Mouse (Mus musculus) urinary bladder, adult 2 months (tissue): Measurements from ENCODE around the gene Dtd1. TPM values are rescaled to one million over a fixed set of nuclear protein-coding genes. Genes with fewer than 3 reads are reported as not detected.
"Not testable (repeated sequence)": the region's sequence is repeated elsewhere in the genome, so short reads cannot be mapped to it uniquely, and the experiment has no call there.

Experiments
- DNase-seq: peaks from one replicate; pipeline ENCODE4 v3.0.0; 2022; ENCODE audit warnings: low spot score
- polyA plus RNA-seq: library from polyadenylated mRNA; depleted of rRNA; stranded (reverse); fragments of >200 nt; gene quantifications from 2 replicates; pipeline ENCODE4 v1.2.3, GENCODE M21; 2012; rRNA removed

Gene Dtd1
- polyA plus RNA-seq: 21.6 and 24.7 TPM in 2 replicates

- peak; percentile 79 for DNase-seq
Observed at GRCm38 (mm10) chr2:144599831-144600687, at the start of gene Dtd1. Dtd1 (plus strand) TSS chr2:144599897.

GRCm38 (mm10) chr2:144550529-144550928, 49.2 kb upstream of the Dtd1 start, which contains the start of gene Rbbp9:
Rbbp9 (minus strand) TSS chr2:144550869.
- peak; percentile 47 for DNase-seq

- no peak for DNase-seq
Observed at GRCm38 (mm10) chr2:144553905-144554304, 45.8 kb upstream of the Dtd1 start.

- no peak for DNase-seq
Observed at GRCm38 (mm10) chr2:144555286-144555819, 44.3 kb upstream of the Dtd1 start.

- peak; percentile 85 for DNase-seq
Observed at GRCm38 (mm10) chr2:144555820-144556552, 43.7 kb upstream of the Dtd1 start, which contains the start of gene Sec23b. Sec23b (plus strand) TSS chr2:144556229.

- no peak for DNase-seq
Observed at GRCm38 (mm10) chr2:144588723-144589122, 11.0 kb upstream of the Dtd1 start.

- DNase-seq: not testable (repeated sequence)
Observed at GRCm38 (mm10) chr2:144593036-144593435, 6.7 kb upstream of the Dtd1 start.

GRCm38 (mm10) chr2:144593951-144594651, 5.6 kb upstream of the Dtd1 start, which contains the start of gene Smim26:
Smim26 (plus strand) TSS chr2:144594054.
- DNase-seq: peak; percentile 48

- no peak for DNase-seq
Observed at GRCm38 (mm10) chr2:144598006-144598405, 1.7 kb upstream of the Dtd1 start.

- DNase-seq: no peak
Observed at GRCm38 (mm10) chr2:144601576-144601975, 1.9 kb downstream of the Dtd1 start.

- DNase-seq: no peak
Observed at GRCm38 (mm10) chr2:144613956-144614355, 14.3 kb downstream of the Dtd1 start.

- DNase-seq: no peak
Observed at GRCm38 (mm10) chr2:144617074-144617874, 17.6 kb downstream of the Dtd1 start.

GRCm38 (mm10) chr2:144621491-144621890, 21.8 kb downstream of the Dtd1 start:
- no peak for DNase-seq

GRCm38 (mm10) chr2:144633551-144633950, 33.9 kb downstream of the Dtd1 start:
- DNase-seq: no peak

- no peak for DNase-seq
Observed at GRCm38 (mm10) chr2:144634231-144634630, 34.5 kb downstream of the Dtd1 start.

- DNase-seq: no peak
Observed at GRCm38 (mm10) chr2:144634729-144635128, 35.0 kb downstream of the Dtd1 start.

- peak; percentile 47 for DNase-seq
Observed at GRCm38 (mm10) chr2:144635644-144636320, 36.1 kb downstream of the Dtd1 start.

- DNase-seq: no peak
Observed at GRCm38 (mm10) chr2:144637204-144637603, 37.5 kb downstream of the Dtd1 start.

GRCm38 (mm10) chr2:144637671-144638395, 38.1 kb downstream of the Dtd1 start:
- DNase-seq: no peak
